Comparison of ENCODE assay signal across 9 mouse cellular contexts in genomic region chr5:101703374-101704260, GRCm38 (mm10). TPM values are rescaled to one million over a fixed set of nuclear protein-coding genes. Genes with fewer than 3 reads are reported as not detected.
DNase-seq lines count a peak whose midpoint lies in the region; ATAC-seq and TF ChIP-seq lines count a peak whose summit lies in the region.
"Had no signal": no experiment of that assay in that cellular context is flagged by ENCODE, and none has a peak within 500 bp of the region (broad histone marks: within the 10 kb centered on the region; RNA-seq: fewer than 3 reads in every experiment).

No protein-coding gene starts in this region.

- TF ChIP-seq CTCF in kidney, postnatal 0 days (IDR thresholded peaks at IDR 0.05; ENCODE audit: low read depth), result no peak
- no peak for TF ChIP-seq CTCF in testis, adult 2 months (IDR thresholded peaks at IDR 0.05; ENCODE audit: control insufficient read depth, insufficient read depth, insufficient replicate concordance, low read depth, low read length)

- H3K4me2 ChIP-seq in kidney, postnatal 0 days (ENCODE audit: low read length), result peak overlapping the region; percentile 18; the same call in 1 of the 2 replicates
- H3K4me2 ChIP-seq in forebrain, embryonic 16.5 days (ENCODE audit: low read length), result no peak overlapping the region
- H3K4me2 ChIP-seq: stomach, embryonic 15.5 days had no signal

- ATAC-seq in kidney, postnatal 0 days (replicated peaks; ENCODE audit: low FRiP score, low read depth), result no peak
- ATAC-seq in forebrain, embryonic 16.5 days, result no peak

- H3K4me1 ChIP-seq in kidney, postnatal 0 days (replicated peaks; ENCODE audit: insufficient read depth, low read length), result no peaks in the 10 kb centered on the region
- peaks cover 11% of the 10 kb centered on the region for H3K4me1 ChIP-seq in testis, adult 2 months (ENCODE audit: control insufficient read depth, insufficient read depth, low read length)
- H3K4me1 ChIP-seq in forebrain, embryonic 16.5 days (replicated peaks; ENCODE audit: control insufficient read depth, insufficient read depth, low read length), result no peaks in the 10 kb centered on the region
- H3K4me1 ChIP-seq: stomach, embryonic 15.5 days had no signal

- no peak overlapping the region for H3K4me3 ChIP-seq in kidney, postnatal 0 days (replicated peaks; ENCODE audit: low read depth, low read length)
- peak overlapping the region; percentile 84 for H3K4me3 ChIP-seq in testis, adult 2 months (ENCODE audit: control insufficient read depth, low read depth, low read length)
- no peak overlapping the region for H3K4me3 ChIP-seq in forebrain, embryonic 16.5 days (replicated peaks; ENCODE audit: low read length)
- H3K4me3 ChIP-seq: stomach, embryonic 15.5 days had no signal

- H3K27me3 ChIP-seq in kidney, postnatal 0 days (ENCODE audit: insufficient read depth, low read length), result no peaks in the 10 kb centered on the region
- no peaks in the 10 kb centered on the region for H3K27me3 ChIP-seq in testis, adult 2 months (ENCODE audit: control insufficient read depth, insufficient read depth, low read length)
- no peaks in the 10 kb centered on the region for H3K27me3 ChIP-seq in forebrain, embryonic 16.5 days (replicated peaks; ENCODE audit: control insufficient read depth, insufficient read depth, low read length)

- H3K36me3 ChIP-seq in kidney, postnatal 0 days (ENCODE audit: insufficient read depth, low read length), result no peaks in the 10 kb centered on the region
- H3K36me3 ChIP-seq in testis, adult 2 months (ENCODE audit: control insufficient read depth, insufficient read depth, low read length), result no peaks in the 10 kb centered on the region
- H3K36me3 ChIP-seq in forebrain, embryonic 16.5 days (ENCODE audit: control insufficient read depth, insufficient read depth), result no peaks in the 10 kb centered on the region
- H3K36me3 ChIP-seq: stomach, embryonic 15.5 days had no signal

- TF ChIP-seq POLR2A in testis, adult 2 months (IDR thresholded peaks at IDR 0.05; ENCODE audit: control insufficient read depth, low read depth, low read length), result peak; percentile 80; the same call in 1 of the 2 replicates

- 58% methylated on average over 24 of the region's 25 CpGs for WGBS in kidney, postnatal 0 days
- 83% methylated on average over 24 of the region's 25 CpGs for WGBS in forebrain, embryonic 16.5 days

- H3K9me3 ChIP-seq in kidney, postnatal 0 days (replicated peaks; ENCODE audit: low read length), result no peaks in the 10 kb centered on the region
- no peaks in the 10 kb centered on the region for H3K9me3 ChIP-seq in forebrain, embryonic 16.5 days (ENCODE audit: control insufficient read depth, low read length)
- H3K9me3 ChIP-seq: stomach, embryonic 15.5 days had no signal

- H3K9ac ChIP-seq in kidney, postnatal 0 days (ENCODE audit: low read depth, low read length), result no peak overlapping the region
- no peak overlapping the region for H3K9ac ChIP-seq in forebrain, embryonic 16.5 days (replicated peaks; ENCODE audit: low read depth, low read length)
- H3K9ac ChIP-seq: stomach, embryonic 15.5 days had no signal

- DNase-seq in kidney, postnatal 0 days (ENCODE audit: low spot score), result peak; percentile 31
- DNase-seq in kidney, adult 18-20 months, result no peak
- no peak for DNase-seq in testis, postnatal 10 days (ENCODE audit: low spot score)
- peak; percentile 23 to 26 for DNase-seq in heart, postnatal 14 days
- DNase-seq in embryo, embryonic 11 days, result no peak

- intact Hi-C loops in heart, postnatal 14 days (cut with DNase I), result no loop called here

- no peak overlapping the region for H3K27ac ChIP-seq in kidney, postnatal 0 days
- H3K27ac ChIP-seq in testis, adult 2 months (ENCODE audit: control insufficient read depth, insufficient read depth, low read depth, low read length), result peak overlapping the region; percentile 76; the same call in 1 of the 2 replicates
- H3K27ac ChIP-seq in forebrain, embryonic 16.5 days (ENCODE audit: low read length), result no peak overlapping the region
- H3K27ac ChIP-seq: stomach, embryonic 15.5 days had no signal

RNA-seq across cellular contexts. Expression of gene Nkx6-1, which starts 38.8 kb away (rescaled TPM):
- 0.51 and 0.52 TPM in 2 replicates for polyA plus RNA-seq in kidney, postnatal 0 days (2015; fragmentation: Nextera tagmentation; extraction: Ambion mirVana)
- 0.38 and 0.59 TPM in 2 replicates for polyA plus RNA-seq in testis, adult 2 months (2012; rRNA removed)
- under 1 TPM; 0.07 to 0.10 TPM for total RNA-seq in heart, postnatal 14 days (2021)
- 0.06 TPM in 1 of 2 replicates, not detected in the other for polyA plus RNA-seq in forebrain, embryonic 16.5 days (2015; fragmentation: Nextera tagmentation; extraction: Ambion mirVana)
- polyA plus RNA-seq: large intestine, adult 2 months had no signal

Comparison
In these comparisons a context has a peak if more than half of its experiments do, and no peak if none do; other contexts are left out.
1. DNase-seq: peak in kidney, postnatal 0 days (single experiment) and heart, postnatal 14 days (2 of 2); none in kidney, adult 18-20 months (single experiment), testis, postnatal 10 days (single experiment) and embryo, embryonic 11 days (single experiment).